16 mouse cellular contexts compared by ENCODE assay signal in the genomic region with DNA sequence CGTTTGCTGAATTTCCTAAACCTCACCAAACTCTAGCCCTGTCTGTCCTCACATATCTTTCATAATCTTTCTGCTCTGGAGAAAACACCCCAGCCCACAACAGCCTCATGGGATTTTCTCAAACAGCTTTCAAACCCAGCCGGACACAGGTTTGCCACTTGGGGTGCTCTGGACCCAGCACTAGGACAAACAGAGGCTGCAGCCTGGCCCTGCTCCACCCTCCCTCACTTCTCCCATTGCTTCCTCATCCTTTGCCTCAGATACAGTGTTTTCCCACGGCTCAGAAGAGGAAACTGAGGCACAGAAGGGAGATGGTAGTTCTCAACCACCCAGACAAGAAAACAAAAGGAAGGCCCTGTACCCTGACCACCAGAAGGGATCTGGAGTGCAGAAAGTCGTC. TPM values are rescaled to one million over a fixed set of nuclear protein-coding genes. Genes with fewer than 3 reads are reported as not detected.
DNase-seq lines count a peak whose midpoint lies in the region; ATAC-seq lines count a peak whose summit lies in the region.
"Had no signal": no experiment of that assay in that cellular context is flagged by ENCODE, and none has a peak within 500 bp of the region (broad histone marks: within the 10 kb centered on the region; RNA-seq: fewer than 3 reads in every experiment).

No protein-coding gene starts in this region.

- no peaks in the 10 kb centered on the region for H3K27me3 ChIP-seq in hindbrain, embryonic 10.5 days (ENCODE audit: insufficient read depth, poor library complexity, severe bottlenecking)
- no peaks in the 10 kb centered on the region for H3K27me3 ChIP-seq in hindbrain, embryonic 11.5 days (ENCODE audit: control insufficient read depth, insufficient read depth, low read length)
- no peaks in the 10 kb centered on the region; the same call in 1 of the 2 replicates for H3K27me3 ChIP-seq in midbrain, embryonic 12.5 days
- H3K27me3 ChIP-seq in midbrain, embryonic 11.5 days (ENCODE audit: control insufficient read depth, insufficient read depth, low read length), result no peaks in the 10 kb centered on the region
- H3K27me3 ChIP-seq in embryonic facial prominence, embryonic 14.5 days (replicated peaks; ENCODE audit: control insufficient read depth, insufficient read depth, low read length), result no peaks in the 10 kb centered on the region
- no peaks in the 10 kb centered on the region for H3K27me3 ChIP-seq in neural tube, embryonic 15.5 days (replicated peaks)

- no peaks in the 10 kb centered on the region for H3K9me3 ChIP-seq in hindbrain, embryonic 10.5 days
- no peaks in the 10 kb centered on the region for H3K9me3 ChIP-seq in hindbrain, embryonic 11.5 days (ENCODE audit: control insufficient read depth, low read length)
- H3K9me3 ChIP-seq in midbrain, embryonic 12.5 days, result no peaks in the 10 kb centered on the region
- H3K9me3 ChIP-seq in midbrain, embryonic 11.5 days (ENCODE audit: control insufficient read depth, low read length), result no peaks in the 10 kb centered on the region
- H3K9me3 ChIP-seq in embryonic facial prominence, embryonic 14.5 days (ENCODE audit: control insufficient read depth, low read length), result no peaks in the 10 kb centered on the region
- no peaks in the 10 kb centered on the region for H3K9me3 ChIP-seq in neural tube, embryonic 15.5 days (replicated peaks)
- H3K9me3 ChIP-seq: liver, embryonic 13.5 days had no signal

- H3K27ac ChIP-seq in hindbrain, embryonic 10.5 days, result peak overlapping the region; percentile 90
- no peak overlapping the region for H3K27ac ChIP-seq in hindbrain, embryonic 11.5 days (ENCODE audit: low read depth, low read length)
- peak overlapping the region; percentile 50; the same call in 1 of the 2 replicates for H3K27ac ChIP-seq in midbrain, embryonic 12.5 days (replicated peaks)
- no peak overlapping the region; the same call in 1 of the 2 replicates for H3K27ac ChIP-seq in midbrain, embryonic 11.5 days (ENCODE audit: low read depth, low read length)
- peak overlapping the region; percentile 3; the same call in 1 of the 2 replicates for H3K27ac ChIP-seq in embryonic facial prominence, embryonic 14.5 days (replicated peaks; ENCODE audit: low read depth, low read length)
- H3K27ac ChIP-seq in neural tube, embryonic 15.5 days (replicated peaks), result no peak overlapping the region
- H3K27ac ChIP-seq: liver, embryonic 13.5 days; macrophage had no signal

- H3K36me3 ChIP-seq in hindbrain, embryonic 10.5 days, result 0 out of 2 replicates have a peak, but pooled peaks cover 2% of the 10 kb centered on the region
- H3K36me3 ChIP-seq in hindbrain, embryonic 11.5 days (ENCODE audit: control insufficient read depth, insufficient read depth, low read length), result no peaks in the 10 kb centered on the region
- H3K36me3 ChIP-seq in midbrain, embryonic 12.5 days, result no peaks in the 10 kb centered on the region
- no peaks in the 10 kb centered on the region for H3K36me3 ChIP-seq in midbrain, embryonic 11.5 days (ENCODE audit: control insufficient read depth, insufficient read depth, low read length)
- no peaks in the 10 kb centered on the region for H3K36me3 ChIP-seq in embryonic facial prominence, embryonic 14.5 days (ENCODE audit: control insufficient read depth, insufficient read depth, low read length)
- no peaks in the 10 kb centered on the region for H3K36me3 ChIP-seq in neural tube, embryonic 15.5 days
- H3K36me3 ChIP-seq: liver, embryonic 13.5 days had no signal

- H3K4me1 ChIP-seq in hindbrain, embryonic 10.5 days (replicated peaks), result peaks cover 81% of the 10 kb centered on the region
- peaks cover 22% of the 10 kb centered on the region for H3K4me1 ChIP-seq in hindbrain, embryonic 11.5 days (replicated peaks; ENCODE audit: control insufficient read depth, insufficient read depth, low read length)
- H3K4me1 ChIP-seq in midbrain, embryonic 12.5 days, result peaks cover 71% of the 10 kb centered on the region
- peaks cover 36% of the 10 kb centered on the region for H3K4me1 ChIP-seq in midbrain, embryonic 11.5 days (ENCODE audit: control insufficient read depth, insufficient read depth, low read length)
- peaks cover 46% of the 10 kb centered on the region for H3K4me1 ChIP-seq in embryonic facial prominence, embryonic 14.5 days (ENCODE audit: control insufficient read depth, insufficient read depth, low read length)
- peaks cover 57% of the 10 kb centered on the region for H3K4me1 ChIP-seq in neural tube, embryonic 15.5 days

- 62% methylated on average over 4 of the region's 4 CpGs for WGBS in hindbrain, embryonic 10.5 days
- 63% methylated on average over 4 of the region's 4 CpGs for WGBS in hindbrain, embryonic 11.5 days
- WGBS in midbrain, embryonic 12.5 days, result 53% methylated on average over 4 of the region's 4 CpGs
- WGBS in midbrain, embryonic 11.5 days, result 69% methylated on average over 4 of the region's 4 CpGs
- 57% methylated on average over 4 of the region's 4 CpGs for WGBS in embryonic facial prominence, embryonic 14.5 days
- 66% methylated on average over 4 of the region's 4 CpGs for WGBS in neural tube, embryonic 15.5 days

- ATAC-seq in hindbrain, embryonic 11.5 days (ENCODE audit: low FRiP score), result no peak
- ATAC-seq in midbrain, embryonic 12.5 days (ENCODE audit: low FRiP score, low read depth), result no peak
- no peak for ATAC-seq in midbrain, embryonic 11.5 days (ENCODE audit: low FRiP score)
- ATAC-seq in embryonic facial prominence, embryonic 14.5 days (ENCODE audit: low read depth), result no peak
- no peak for ATAC-seq in neural tube, embryonic 15.5 days (ENCODE audit: low FRiP score)

- DNase-seq in hindbrain, embryonic 10.5 days (ENCODE audit: low spot score), result no peak
- DNase-seq in hindbrain, embryonic 11.5 days (ENCODE audit: low spot score), result no peak
- no peak for DNase-seq in midbrain, embryonic 11.5 days (ENCODE audit: low spot score, missing footprints)
- DNase-seq in embryonic facial prominence, embryonic 14.5 days (ENCODE audit: low spot score), result no peak
- peak; percentile 40 for DNase-seq in induced T-regulatory cell, adult 2 months (ENCODE audit: low read depth)
- no peak for DNase-seq in frontal cortex, postnatal 10 days (ENCODE audit: low spot score in 2 of 2)
- DNase-seq: adrenal gland, adult 8-10 months; cerebellum, adult 2 months; kidney, adult 9 months; liver, embryonic 13.5 days had no signal

- no peak overlapping the region for H3K9ac ChIP-seq in hindbrain, embryonic 11.5 days (ENCODE audit: low read depth, low read length)
- no peak overlapping the region for H3K9ac ChIP-seq in midbrain, embryonic 12.5 days (replicated peaks)
- H3K9ac ChIP-seq in midbrain, embryonic 11.5 days (ENCODE audit: low read length), result no peak overlapping the region
- no peak overlapping the region for H3K9ac ChIP-seq in embryonic facial prominence, embryonic 14.5 days (ENCODE audit: low read depth, low read length)
- no peak overlapping the region for H3K9ac ChIP-seq in neural tube, embryonic 15.5 days (replicated peaks)

- H3K4me2 ChIP-seq in hindbrain, embryonic 11.5 days (replicated peaks; ENCODE audit: low read depth, low read length), result no peak overlapping the region
- no peak overlapping the region for H3K4me2 ChIP-seq in midbrain, embryonic 12.5 days (replicated peaks)
- H3K4me2 ChIP-seq in midbrain, embryonic 11.5 days, result no peak overlapping the region
- no peak overlapping the region for H3K4me2 ChIP-seq in embryonic facial prominence, embryonic 14.5 days (ENCODE audit: low read depth, low read length)
- H3K4me2 ChIP-seq in neural tube, embryonic 15.5 days, result no peak overlapping the region
- H3K4me2 ChIP-seq: liver, embryonic 13.5 days had no signal

- H3K4me3 ChIP-seq in hindbrain, embryonic 10.5 days, result no peak overlapping the region
- no peak overlapping the region for H3K4me3 ChIP-seq in hindbrain, embryonic 11.5 days (ENCODE audit: low read depth, low read length)
- H3K4me3 ChIP-seq in midbrain, embryonic 12.5 days, result no peak overlapping the region
- no peak overlapping the region for H3K4me3 ChIP-seq in midbrain, embryonic 11.5 days (ENCODE audit: low read depth, low read length)
- no peak overlapping the region for H3K4me3 ChIP-seq in embryonic facial prominence, embryonic 14.5 days (ENCODE audit: low read depth, low read length)
- H3K4me3 ChIP-seq in neural tube, embryonic 15.5 days (replicated peaks), result no peak overlapping the region
- H3K4me3 ChIP-seq: liver, embryonic 13.5 days had no signal

RNA-seq across cellular contexts. Expression of a gene that starts 2.5 kb away (rescaled TPM):
- 10.8 and 13.0 TPM in 2 replicates for polyA plus RNA-seq in hindbrain, embryonic 10.5 days (2016; fragmentation: Nextera tagmentation; extraction: Ambion mirVana)
- polyA plus RNA-seq in hindbrain, embryonic 11.5 days (2014; fragmentation: Nextera tagmentation; extraction: Ambion mirVana), result 5.7 and 6.1 TPM in 2 replicates
- 16.3 and 16.8 TPM in 2 replicates for polyA plus RNA-seq in midbrain, embryonic 12.5 days (2016; fragmentation: Nextera tagmentation; extraction: Ambion mirVana)
- polyA plus RNA-seq in midbrain, embryonic 11.5 days (2014; fragmentation: Nextera tagmentation; extraction: Ambion mirVana), result 7.0 and 9.1 TPM in 2 replicates
- polyA plus RNA-seq in embryonic facial prominence, embryonic 14.5 days (2014; fragmentation: Nextera tagmentation; extraction: Ambion mirVana), result 5.2 and 5.9 TPM in 2 replicates
- polyA plus RNA-seq in neural tube, embryonic 15.5 days (2015; fragmentation: Nextera tagmentation; extraction: Ambion mirVana), result 3.1 and 7.3 TPM in 2 replicates

RNA-seq across cellular contexts. Expression of a gene that starts 43.4 kb away (rescaled TPM):
- polyA plus RNA-seq in hindbrain, embryonic 10.5 days (2016; fragmentation: Nextera tagmentation; extraction: Ambion mirVana), result not detected in 2 replicates
- polyA plus RNA-seq in hindbrain, embryonic 11.5 days (2014; fragmentation: Nextera tagmentation; extraction: Ambion mirVana), result not detected in 2 replicates
- polyA plus RNA-seq in midbrain, embryonic 12.5 days (2016; fragmentation: Nextera tagmentation; extraction: Ambion mirVana), result not detected in 2 replicates
- not detected in 2 replicates for polyA plus RNA-seq in midbrain, embryonic 11.5 days (2014; fragmentation: Nextera tagmentation; extraction: Ambion mirVana)
- polyA plus RNA-seq in embryonic facial prominence, embryonic 14.5 days (2014; fragmentation: Nextera tagmentation; extraction: Ambion mirVana), result not detected in 2 replicates
- not detected in 2 replicates for polyA plus RNA-seq in neural tube, embryonic 15.5 days (2015; fragmentation: Nextera tagmentation; extraction: Ambion mirVana)
- polyA plus RNA-seq: C2C12; cerebellum, adult 2 months; cortical plate, adult 2 months; heart, postnatal 0 days; liver, embryonic 13.5 days; macrophage had no signal

RNA-seq across cellular contexts. Expression of a gene that starts 49.7 kb away (rescaled TPM):
- not detected in 2 replicates for polyA plus RNA-seq in hindbrain, embryonic 10.5 days (2016; fragmentation: Nextera tagmentation; extraction: Ambion mirVana)
- not detected in 2 replicates for polyA plus RNA-seq in hindbrain, embryonic 11.5 days (2014; fragmentation: Nextera tagmentation; extraction: Ambion mirVana)
- not detected in 2 replicates for polyA plus RNA-seq in midbrain, embryonic 12.5 days (2016; fragmentation: Nextera tagmentation; extraction: Ambion mirVana)
- polyA plus RNA-seq in midbrain, embryonic 11.5 days (2014; fragmentation: Nextera tagmentation; extraction: Ambion mirVana), result not detected in 2 replicates
- not detected in 2 replicates for polyA plus RNA-seq in embryonic facial prominence, embryonic 14.5 days (2014; fragmentation: Nextera tagmentation; extraction: Ambion mirVana)
- polyA plus RNA-seq in neural tube, embryonic 15.5 days (2015; fragmentation: Nextera tagmentation; extraction: Ambion mirVana), result not detected in 2 replicates
- polyA plus RNA-seq: C2C12; cerebellum, adult 2 months; cortical plate, adult 2 months; heart, postnatal 0 days; liver, embryonic 13.5 days; macrophage had no signal

Comparison
In these comparisons a context has a peak if more than half of its experiments do, and no peak if none do; other contexts are left out.
1. H3K27ac ChIP-seq: peak in hindbrain, embryonic 10.5 days (single experiment), midbrain, embryonic 12.5 days (single experiment) and embryonic facial prominence, embryonic 14.5 days (single experiment); none in hindbrain, embryonic 11.5 days (single experiment), midbrain, embryonic 11.5 days (single experiment) and neural tube, embryonic 15.5 days (single experiment).